Mouse (Mus musculus) adrenal gland, postnatal 36 days (tissue): ENCODE data around the gene Spata16. TPM values are rescaled to one million over a fixed set of nuclear protein-coding genes. Genes with fewer than 3 reads are reported as not detected.

Experiments used
- DNase-seq, 2 experiments: peaks; one replicate each; pipeline ENCODE4 v3.0.0; 2021; ENCODE audit warnings: mixed read lengths in 1 of 2
- microRNA-seq: library from miRNA; unstranded; fragments of <30 nt; microRNA quantifications from one replicate; pipeline ENCODE4 v1.2.0, GENCODE M21; 2021
- total RNA-seq, 2 experiments: library from RNA; stranded (reverse); gene quantifications; 2 replicates each; pipeline ENCODE4 v1.2.3; 2021

The Spata16 gene
- total RNA-seq, 2 experiments from 2014 or later, result not detected

- DNase-seq, result peak; percentile 70 to 80
Observed at GRCm38 (mm10) chr3:26972105-26972504, 334.7 kb downstream of the Spata16 start.

GRCm38 (mm10) chr3:26979603-26980002 lies 342.2 kb downstream of the Spata16 start:
- peak; percentile 79 to 82 for DNase-seq

- no peak for DNase-seq
Observed at GRCm38 (mm10) chr3:26980371-26980770, 343.0 kb downstream of the Spata16 start.

- DNase-seq, result no peak
Observed at GRCm38 (mm10) chr3:26981979-26982623, 344.7 kb downstream of the Spata16 start.

GRCm38 (mm10) chr3:26983749-26984148 lies 346.3 kb downstream of the Spata16 start:
- no peak for DNase-seq

- no peak for DNase-seq
Observed at GRCm38 (mm10) chr3:27006844-27007243, 369.4 kb downstream of the Spata16 start.

GRCm38 (mm10) chr3:27027957-27028356 lies 390.5 kb downstream of the Spata16 start:
- no peak for DNase-seq

- no peak for DNase-seq
Observed at GRCm38 (mm10) chr3:27028526-27028925, 391.1 kb downstream of the Spata16 start.

- no peak for DNase-seq
Observed at GRCm38 (mm10) chr3:27030067-27030857, 392.8 kb downstream of the Spata16 start.

Small RNA genes lying within 50 kb of the gene (microRNA-seq; reads per million reads assigned to microRNA genes)
- gene Gm25773, result not detected
- not detected for gene Gm44464
